Mouse (Mus musculus) midbrain, postnatal 0 days (tissue): Measurements from ENCODE around the gene Phactr1. TPM values are rescaled to one million over a fixed set of nuclear protein-coding genes. Genes with fewer than 3 reads are reported as not detected.

ENCODE experiments used
- ATAC-seq: fragments of 200-750 bp; cut with Nextera tagmentation; 2 replicates; pipeline ENCODE4 v1.8.0; 2017; ENCODE audit warnings: moderate number of reproducible peaks, mild to moderate bottlenecking, moderate TSS enrichment, moderate library complexity; ENCODE audit not compliant: low FRiP score
- DNase-seq: peaks from one replicate; pipeline ENCODE4 v3.0.0-alpha.2; 2015; ENCODE audit warnings: low spot score
- H3K27ac ChIP-seq: fragments of 300-500 bp; sonication (generic); 2 replicates; pipeline ENCODE4 v1.5.1; 2014; ENCODE audit warnings: low read depth, mild to moderate bottlenecking, low read length, mixed read lengths
- H3K27me3 ChIP-seq: fragments of 300-500 bp; sonication (generic); 2 replicates; pipeline ENCODE4 v1.6.1; 2014; ENCODE audit warnings: low read length, control low read depth, mixed read lengths; ENCODE audit not compliant: insufficient read depth
- H3K36me3 ChIP-seq: fragments of 300-500 bp; sonication (generic); 2 replicates; pipeline ENCODE4 v1.6.1; 2014; ENCODE audit warnings: low read length, control low read depth, mixed read lengths; ENCODE audit not compliant: insufficient read depth
- H3K4me1 ChIP-seq: fragments of 300-500 bp; sonication (generic); 2 replicates; pipeline ENCODE4 v1.6.1; 2014; ENCODE audit warnings: mild to moderate bottlenecking, control low read depth, antibody characterized with exemption, low read length, mixed read lengths; ENCODE audit not compliant: insufficient read depth
- H3K4me2 ChIP-seq: fragments of 300-500 bp; sonication (generic); 2 replicates; pipeline ENCODE4 v1.6.1; 2014; ENCODE audit warnings: low read depth, mild to moderate bottlenecking, low read length, mixed read lengths; ENCODE audit not compliant: poor library complexity, severe bottlenecking
- H3K4me3 ChIP-seq: fragments of 300-500 bp; sonication (generic); 2 replicates; pipeline ENCODE4 v1.5.1; 2014; ENCODE audit warnings: low read depth, mild to moderate bottlenecking, low read length, moderate library complexity
- H3K9ac ChIP-seq: fragments of 300-500 bp; sonication (generic); replicated peaks from 2 replicates; pipeline ENCODE4 v1.6.1; 2014; ENCODE audit warnings: mild to moderate bottlenecking, low read length, moderate library complexity, mixed read lengths; ENCODE audit not compliant: poor library complexity, severe bottlenecking
- H3K9me3 ChIP-seq: fragments of 300-500 bp; sonication (generic); 2 replicates; pipeline ENCODE4 v1.6.1; 2016; ENCODE audit warnings: low read length, control low read depth
- CTCF ChIP-seq: IDR thresholded peaks from 2 replicates; pipeline ENCODE4 v1.5.1; 2016; ENCODE audit warnings: antibody characterized with exemption, mild to moderate bottlenecking
- WGBS: fragments of 180-500 bp; shearing (Covaris S2); extraction: QIAGEN DNeasy Blood & Tissue Kit; methylation state at CpG from one replicate; pipeline ENCODE4 v1.1.7; 2014; 5-methylcytosine and 5-hydroxymethylcytosine counted together
- polyA plus RNA-seq: library from polyadenylated mRNA; unstranded; fragments of >200 nt; fragmentation: Nextera tagmentation; extraction: Ambion mirVana; gene quantifications from 2 replicates; pipeline ENCODE4 v1.2.1, GENCODE M21; 2015
- total RNA-seq: library from RNA; depleted of rRNA; stranded (reverse); fragments of >200 nt; gene quantifications from 2 replicates; pipeline ENCODE4 v1.2.3, GENCODE M21; 2014

Gene Phactr1
- total and polyA plus RNA-seq, 2 experiments from 2014 or later, result 53.9 to 73.7 TPM

DNA sequence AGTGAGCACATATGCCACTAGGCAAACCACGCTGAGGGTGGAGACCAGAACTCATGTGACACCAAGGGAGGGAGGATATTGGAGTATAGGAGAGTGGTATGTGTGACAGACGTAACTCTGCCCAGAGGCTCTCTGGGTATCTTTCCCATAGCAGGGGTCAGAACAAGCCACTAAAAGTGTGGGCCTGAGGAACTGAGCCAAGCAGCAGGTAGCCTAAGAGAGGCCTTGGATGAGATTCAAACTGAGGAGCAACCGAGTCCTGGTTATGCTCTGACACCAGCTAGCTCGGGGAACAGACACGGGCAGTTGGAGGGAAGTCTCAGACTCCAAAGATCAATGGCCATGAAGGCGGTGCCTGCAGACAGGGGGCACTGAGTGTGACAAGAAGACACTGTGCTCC, 395.0 kb downstream of the Phactr1 start:
- ATAC-seq (no peak), DNase-seq (no peak)
- H3K36me3 ChIP-seq, result peaks cover 4% of the 10 kb centered on the region; the same call in 1 of the 2 replicates
- H3K4me2 ChIP-seq, result no peak overlapping the region
- H3K4me1 ChIP-seq, result no peaks in the 10 kb centered on the region
- no peak for TF ChIP-seq CTCF
- H3K27ac ChIP-seq, result no peak overlapping the region
- no peak overlapping the region for H3K4me3 ChIP-seq
- no peaks in the 10 kb centered on the region for H3K27me3 ChIP-seq
- WGBS, result 77% methylated on average over 6 of the region's 6 CpGs
- H3K9me3 ChIP-seq, result no peaks in the 10 kb centered on the region
- H3K9ac ChIP-seq, result no peak overlapping the region

- Histone ChIP-seq H3K27me3 (no peaks in the 10 kb centered on the region), H3K9me3 (no peaks in the 10 kb centered on the region), H3K4me1 (no peaks in the 10 kb centered on the region), H3K9ac (no peak overlapping the region), H3K4me2 (no peak overlapping the region), H3K36me3 (peaks cover 4% of the 10 kb centered on the region; the same call in 1 of the 2 replicates), H3K27ac (no peak overlapping the region), H3K4me3 (no peak overlapping the region)
- no peak for TF ChIP-seq CTCF
- ATAC-seq (no peak), DNase-seq (no peak)
- WGBS, result 93% methylated on average over 9 of the region's 9 CpGs
These were observed 397.1 kb downstream of the Phactr1 start for GRCm38 (mm10) chr13:43077485-43077884.

- ATAC-seq (no peak), DNase-seq (no peak)
- 87% methylated on average over 7 of the region's 7 CpGs for WGBS
- no peak for TF ChIP-seq CTCF
- no peak overlapping the region for H3K4me3 ChIP-seq
- H3K27ac ChIP-seq, result no peak overlapping the region
- no peaks in the 10 kb centered on the region for H3K4me1 ChIP-seq
- H3K36me3 ChIP-seq, result no peaks in the 10 kb centered on the region
- no peaks in the 10 kb centered on the region for H3K27me3 ChIP-seq
- H3K9ac ChIP-seq, result no peak overlapping the region
- no peaks in the 10 kb centered on the region for H3K9me3 ChIP-seq
- H3K4me2 ChIP-seq, result no peak overlapping the region
These were observed 404.8 kb downstream of the Phactr1 start for GRCm38 (mm10) chr13:43085226-43085625.

DNA sequence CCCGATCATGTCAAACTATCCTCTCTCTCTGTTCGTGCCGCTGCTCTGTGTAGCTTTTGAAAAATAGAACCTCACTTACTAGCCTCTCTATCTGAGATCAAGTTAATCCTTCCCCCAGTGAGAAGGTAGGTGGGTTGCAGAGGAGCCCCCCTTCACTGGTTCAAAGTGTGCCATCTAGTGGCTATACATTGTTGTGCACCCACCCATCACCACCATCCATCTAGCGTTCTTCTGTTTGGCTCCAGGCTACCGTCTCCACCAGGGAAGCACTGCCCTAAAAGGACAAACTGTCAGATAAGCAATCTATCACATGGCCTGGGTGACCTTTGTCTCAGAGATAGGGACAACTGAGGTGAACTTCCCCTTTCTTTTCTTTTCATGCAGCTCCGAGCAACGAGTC, 413.9 kb downstream of the Phactr1 start:
- no peak overlapping the region for H3K9ac ChIP-seq
- 49% methylated on average over 7 of the region's 7 CpGs for WGBS
- no peak overlapping the region for H3K4me3 ChIP-seq
- no peak overlapping the region for H3K27ac ChIP-seq
- peak; percentile 54 for DNase-seq
- no peaks in the 10 kb centered on the region for H3K27me3 ChIP-seq
- H3K4me2 ChIP-seq, result no peak overlapping the region
- peak; percentile 76 for TF ChIP-seq CTCF
- no peak for ATAC-seq
- no peaks in the 10 kb centered on the region for H3K4me1 ChIP-seq
- no peaks in the 10 kb centered on the region for H3K9me3 ChIP-seq
- peaks cover 16% of the 10 kb centered on the region; the same call in 1 of the 2 replicates for H3K36me3 ChIP-seq

DNA sequence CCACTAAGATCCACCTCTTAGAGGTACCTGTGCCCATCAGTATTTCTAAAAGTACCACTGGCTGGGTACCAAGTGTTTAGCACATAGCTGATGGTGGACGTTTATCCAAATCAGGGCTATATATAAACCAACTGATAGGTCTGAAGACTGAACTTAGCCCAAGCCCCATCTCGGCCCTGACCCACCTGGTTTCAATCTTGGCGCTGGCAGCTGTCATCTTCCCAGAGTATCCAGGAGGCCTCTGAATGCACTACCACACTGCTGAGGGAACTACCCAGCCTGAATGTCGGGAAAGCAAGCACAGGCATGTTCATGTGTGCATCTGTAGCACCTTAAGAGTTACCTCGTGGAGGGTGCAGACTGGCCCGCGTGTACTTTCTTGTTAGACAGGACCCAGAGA, 422.5 kb downstream of the Phactr1 start:
- Histone ChIP-seq H3K9me3 (no peaks in the 10 kb centered on the region), H3K27ac (no peak overlapping the region), H3K9ac (no peak overlapping the region), H3K36me3 (no peaks in the 10 kb centered on the region), H3K4me3 (no peak overlapping the region), H3K27me3 (no peaks in the 10 kb centered on the region), H3K4me1 (no peaks in the 10 kb centered on the region), H3K4me2 (no peak overlapping the region)
- TF ChIP-seq CTCF, result no peak
- DNase-seq (no peak), ATAC-seq (no peak)
- WGBS, result 80% methylated on average over 7 of the region's 7 CpGs

GRCm38 (mm10) chr13:43104496-43104895, 424.1 kb downstream of the Phactr1 start:
- no peaks in the 10 kb centered on the region for H3K9me3 ChIP-seq
- WGBS, result 94% methylated on average over 9 of the region's 9 CpGs
- no peak overlapping the region for H3K27ac ChIP-seq
- no peak overlapping the region for H3K4me2 ChIP-seq
- no peak for DNase-seq
- H3K4me1 ChIP-seq, result no peaks in the 10 kb centered on the region
- no peak overlapping the region for H3K9ac ChIP-seq
- peak; percentile 40 for TF ChIP-seq CTCF
- no peaks in the 10 kb centered on the region for H3K27me3 ChIP-seq
- no peak for ATAC-seq
- H3K4me3 ChIP-seq, result no peak overlapping the region
- no peaks in the 10 kb centered on the region for H3K36me3 ChIP-seq
